ENCODE assay signal across 8 mouse cellular contexts in genomic region chr6:88736741-88737508, GRCm38 (mm10). TPM values are rescaled to one million over a fixed set of nuclear protein-coding genes. Genes with fewer than 3 reads are reported as not detected.
A peak's percentile ranks its signal among the peaks of the same experiment; 100 is the strongest.
DNase-seq lines count a peak whose midpoint lies in the region; ATAC-seq and TF ChIP-seq lines count a peak whose summit lies in the region.

No protein-coding gene starts in this region.

- no peak overlapping the region for H3K4me3 ChIP-seq in hindbrain, embryonic 10.5 days
- H3K4me3 ChIP-seq in hindbrain, embryonic 11.5 days (ENCODE audit: low read depth, low read length): no peak overlapping the region
- H3K4me3 ChIP-seq in hindbrain, postnatal 0 days (ENCODE audit: low read length): no peak overlapping the region
- no peak overlapping the region for H3K4me3 ChIP-seq in limb, embryonic 12.5 days (replicated peaks)
- H3K4me3 ChIP-seq in forebrain, embryonic 11.5 days (ENCODE audit: low read depth, low read length): no peak overlapping the region

- no peaks in the 10 kb centered on the region for H3K36me3 ChIP-seq in hindbrain, embryonic 10.5 days
- no peaks in the 10 kb centered on the region for H3K36me3 ChIP-seq in hindbrain, embryonic 11.5 days (ENCODE audit: control insufficient read depth, insufficient read depth, low read length)
- H3K36me3 ChIP-seq in hindbrain, postnatal 0 days (ENCODE audit: insufficient read depth, low read length): no peaks in the 10 kb centered on the region
- H3K36me3 ChIP-seq in limb, embryonic 12.5 days: no peaks in the 10 kb centered on the region
- H3K36me3 ChIP-seq in forebrain, embryonic 11.5 days (ENCODE audit: control insufficient read depth, insufficient read depth, low read length): no peaks in the 10 kb centered on the region

- no peak for ATAC-seq in hindbrain, embryonic 11.5 days (ENCODE audit: low FRiP score)
- peak; percentile 21; the same call in 1 of the 2 replicates for ATAC-seq in hindbrain, postnatal 0 days
- no peak for ATAC-seq in limb, embryonic 12.5 days (ENCODE audit: insufficient number of reproducible peaks, insufficient read depth, low FRiP score, low TSS enrichment, low read depth)
- ATAC-seq in forebrain, embryonic 11.5 days (replicated peaks; ENCODE audit: low FRiP score): no peak

- no peak for TF ChIP-seq CTCF in hindbrain, postnatal 0 days (IDR thresholded peaks at IDR 0.05; ENCODE audit: low read depth)

- peak overlapping the region; percentile 50; the same call in 1 of the 2 replicates for H3K27ac ChIP-seq in hindbrain, embryonic 10.5 days
- no peak overlapping the region for H3K27ac ChIP-seq in hindbrain, embryonic 11.5 days (ENCODE audit: low read depth, low read length)
- H3K27ac ChIP-seq in hindbrain, postnatal 0 days: no peak overlapping the region
- 0 out of 2 replicates have a peak overlapping the region, but pooled peaks have one; percentile 17 for H3K27ac ChIP-seq in limb, embryonic 12.5 days
- no peak overlapping the region for H3K27ac ChIP-seq in forebrain, embryonic 11.5 days (ENCODE audit: low read depth, low read length)

- peaks cover 3% of the 10 kb centered on the region; the same call in 1 of the 2 replicates for H3K27me3 ChIP-seq in hindbrain, embryonic 10.5 days (ENCODE audit: insufficient read depth, poor library complexity, severe bottlenecking)
- no peaks in the 10 kb centered on the region for H3K27me3 ChIP-seq in hindbrain, embryonic 11.5 days (ENCODE audit: control insufficient read depth, insufficient read depth, low read length)
- no peaks in the 10 kb centered on the region for H3K27me3 ChIP-seq in hindbrain, postnatal 0 days (ENCODE audit: insufficient read depth, low read length)
- H3K27me3 ChIP-seq in limb, embryonic 12.5 days: peaks cover 5% of the 10 kb centered on the region; the same call in 1 of the 2 replicates
- H3K27me3 ChIP-seq in forebrain, embryonic 11.5 days (ENCODE audit: control insufficient read depth, insufficient read depth, low read length): no peaks in the 10 kb centered on the region

- H3K9ac ChIP-seq in hindbrain, embryonic 11.5 days (ENCODE audit: low read depth, low read length): no peak overlapping the region
- H3K9ac ChIP-seq in hindbrain, postnatal 0 days (replicated peaks; ENCODE audit: low read length): no peak overlapping the region
- no peak overlapping the region for H3K9ac ChIP-seq in limb, embryonic 12.5 days (replicated peaks)
- H3K9ac ChIP-seq in forebrain, embryonic 11.5 days (ENCODE audit: low read length): no peak overlapping the region

- H3K4me2 ChIP-seq in hindbrain, embryonic 11.5 days (replicated peaks; ENCODE audit: low read depth, low read length): no peak overlapping the region
- H3K4me2 ChIP-seq in hindbrain, postnatal 0 days (ENCODE audit: low read depth, low read length): no peak overlapping the region
- no peak overlapping the region for H3K4me2 ChIP-seq in limb, embryonic 12.5 days
- no peak overlapping the region for H3K4me2 ChIP-seq in forebrain, embryonic 11.5 days (ENCODE audit: low read depth, low read length, severe bottlenecking)

- H3K9me3 ChIP-seq in hindbrain, embryonic 10.5 days: no peaks in the 10 kb centered on the region
- H3K9me3 ChIP-seq in hindbrain, embryonic 11.5 days (ENCODE audit: control insufficient read depth, low read length): no peaks in the 10 kb centered on the region
- H3K9me3 ChIP-seq in hindbrain, postnatal 0 days (ENCODE audit: low read length): no peaks in the 10 kb centered on the region
- no peaks in the 10 kb centered on the region for H3K9me3 ChIP-seq in limb, embryonic 12.5 days
- H3K9me3 ChIP-seq in forebrain, embryonic 11.5 days (ENCODE audit: control insufficient read depth, low read length): no peaks in the 10 kb centered on the region

- 84% methylated on average over 16 of the region's 16 CpGs for WGBS in hindbrain, embryonic 10.5 days
- 78% methylated on average over 16 of the region's 16 CpGs for WGBS in hindbrain, embryonic 11.5 days
- WGBS in hindbrain, postnatal 0 days: 57% methylated on average over 16 of the region's 16 CpGs
- 67% methylated on average over 16 of the region's 16 CpGs for WGBS in limb, embryonic 12.5 days
- WGBS in forebrain, embryonic 11.5 days: 90% methylated on average over 16 of the region's 16 CpGs

- DNase-seq in hindbrain, embryonic 10.5 days (ENCODE audit: low spot score): no peak
- no peak for DNase-seq in hindbrain, embryonic 11.5 days (ENCODE audit: low spot score)
- DNase-seq in R1 (ENCODE audit: low read depth, low spot score): peak; percentile 13
- DNase-seq in hindbrain, postnatal 0 days (ENCODE audit: low spot score): no peak
- DNase-seq in retina, embryonic 14.5 days (ENCODE audit: low spot score): no peak
- DNase-seq in forebrain, embryonic 11.5 days (ENCODE audit: low spot score): no peak
- DNase-seq in Muller cell, postnatal 12 days (ENCODE audit: inconsistent ontology term): no peak

- H3K4me1 ChIP-seq in hindbrain, embryonic 10.5 days (replicated peaks): peaks cover 34% of the 10 kb centered on the region
- no peaks in the 10 kb centered on the region for H3K4me1 ChIP-seq in hindbrain, embryonic 11.5 days (replicated peaks; ENCODE audit: control insufficient read depth, insufficient read depth, low read length)
- peaks cover 9% of the 10 kb centered on the region; the same call in 1 of the 2 replicates for H3K4me1 ChIP-seq in hindbrain, postnatal 0 days (ENCODE audit: insufficient read depth, low read length)
- peaks cover 29% of the 10 kb centered on the region for H3K4me1 ChIP-seq in limb, embryonic 12.5 days (replicated peaks)
- no peaks in the 10 kb centered on the region for H3K4me1 ChIP-seq in forebrain, embryonic 11.5 days (replicated peaks; ENCODE audit: control insufficient read depth, insufficient read depth, low read length)

RNA-seq across cellular contexts. Expression of gene Mgll, which starts 12.7 kb away (rescaled TPM):
- polyA plus RNA-seq in hindbrain, embryonic 10.5 days (2016; fragmentation: Nextera tagmentation; extraction: Ambion mirVana): 4.3 and 10.2 TPM in 2 replicates
- 4.6 and 6.0 TPM in 2 replicates for polyA plus RNA-seq in hindbrain, embryonic 11.5 days (2014; fragmentation: Nextera tagmentation; extraction: Ambion mirVana)
- 105 and 126 TPM in 2 replicates for total RNA-seq in hindbrain, postnatal 0 days (2014; rRNA removed)
- polyA plus RNA-seq in hindbrain, postnatal 0 days (2015; fragmentation: Nextera tagmentation; extraction: Ambion mirVana): 148 and 158 TPM in 2 replicates
- polyA plus RNA-seq in limb, embryonic 12.5 days (2016; fragmentation: Nextera tagmentation; extraction: Ambion mirVana): 8.0 and 9.4 TPM in 2 replicates
- polyA plus RNA-seq in forebrain, embryonic 11.5 days (2014; fragmentation: Nextera tagmentation; extraction: Ambion mirVana): 4.1 and 4.4 TPM in 2 replicates

Comparison
In these comparisons a context has a peak if more than half of its experiments do, and no peak if none do; other contexts are left out.
1. H3K27ac ChIP-seq: peak in hindbrain, embryonic 10.5 days (single experiment) and limb, embryonic 12.5 days (single experiment); none in hindbrain, embryonic 11.5 days (single experiment), hindbrain, postnatal 0 days (single experiment) and forebrain, embryonic 11.5 days (single experiment).
2. RNA of gene Mgll, which starts 12.7 kb away (polyA plus RNA-seq): 148 to 158 TPM in hindbrain, postnatal 0 days; 8.0 to 9.4 TPM in limb, embryonic 12.5 days, 4.6 to 6.0 TPM in hindbrain, embryonic 11.5 days, 4.1 to 4.4 TPM in forebrain, embryonic 11.5 days and 4.3 to 10.2 TPM in hindbrain, embryonic 10.5 days; every median in the first group is over 10 times any median in the second.